Mouse (Mus musculus) lung, adult 2 months (tissue): ENCODE measurements around the gene Rps3.

Source experiments
- CTCF ChIP-seq: fragments of 200-500 bp; IDR thresholded peaks from 2 replicates; pipeline ENCODE4 v1.5.1; 2011; ENCODE audit warnings: mild to moderate bottlenecking, low read length, control low read depth; ENCODE audit not compliant: insufficient read depth
- POLR2A ChIP-seq: fragments of 200-500 bp; IDR thresholded peaks from 2 replicates; pipeline ENCODE4 v1.6.1; 2011; ENCODE audit warnings: low read depth, mild to moderate bottlenecking, control low read depth, low read length, borderline replicate concordance; ENCODE audit errors: extremely low read depth

DNA sequence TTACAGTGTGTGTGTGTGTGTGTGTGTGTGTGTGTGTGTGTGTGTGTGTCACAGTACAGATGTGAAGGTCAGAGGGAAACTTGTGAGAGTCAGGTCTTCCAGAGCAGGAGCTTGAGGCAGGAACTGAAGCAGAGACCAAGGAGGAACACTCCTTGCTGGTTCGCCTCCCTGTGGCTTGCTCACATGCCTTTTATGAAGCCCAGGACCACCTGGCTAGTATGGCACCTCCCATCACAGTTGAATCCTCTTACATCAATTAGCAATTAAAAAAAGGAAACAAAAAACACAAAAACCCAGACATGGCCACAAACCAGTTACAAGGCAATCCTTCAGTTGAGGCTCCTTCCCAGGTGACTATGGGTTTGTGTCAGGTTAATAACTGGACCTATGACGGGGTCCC lies 20.4 kb downstream of the Rps3 start:
- TF ChIP-seq POLR2A (no peak), CTCF (no peak)
